Mouse (Mus musculus) left cerebral cortex, adult 2 months (tissue): ENCODE measurements around the gene Gm30083. TPM values are rescaled to one million over a fixed set of nuclear protein-coding genes. Genes with fewer than 3 reads are reported as not detected.

Experiments used
- DNase-seq, 2 experiments: peaks; one replicate each; pipeline ENCODE4 v3.0.0; 2021 to 2022; ENCODE audit warnings: low spot score in 2 of 2, mixed read lengths in 1 of 2; ENCODE audit errors: extremely low spot score in 1 of 2
- H3K27ac ChIP-seq: fragments of 200-600 bp; 2 replicates; pipeline ENCODE4 v1.8.1; 2022
- H3K4me3 ChIP-seq: fragments of 200-600 bp; 2 replicates; pipeline ENCODE4 v1.8.1; 2022
- CTCF ChIP-seq: fragments of 200-600 bp; IDR thresholded peaks from 2 replicates; pipeline ENCODE4 v1.8.1; 2022; ENCODE audit warnings: antibody characterized with exemption, mild to moderate bottlenecking, moderate library complexity
- intact Hi-C: fragments of 180-260 bp; cut with DNase I; formaldehyde crosslinking; loops from one replicate; pipeline ENCODE4 v1.15.1; 2025
- total RNA-seq, 2 experiments: library from RNA; stranded (reverse); gene quantifications; 2 replicates each; pipeline ENCODE4 v1.2.3; 2021

The Gm30083 gene
- total RNA-seq, 2 experiments from 2014 or later = not detected

GRCm38 (mm10) chr14:33993521-33994289 lies 21.3 kb downstream of the Gm30083 start:
- no peak for DNase-seq
- intact Hi-C loops = no loop called here
- TF ChIP-seq CTCF = no peak
- Histone ChIP-seq H3K27ac (no peak overlapping the region), H3K4me3 (no peak overlapping the region)

GRCm38 (mm10) chr14:33993051-33993450 lies 21.9 kb downstream of the Gm30083 start:
- DNase-seq = no peak
- no peak overlapping the region for H3K4me3 ChIP-seq
- no peak for TF ChIP-seq CTCF
- intact Hi-C loops = no loop called here
- no peak overlapping the region for H3K27ac ChIP-seq

- intact Hi-C loops = no loop called here
- DNase-seq = no peak
- no peak for TF ChIP-seq CTCF
- H3K4me3 ChIP-seq = no peak overlapping the region
- H3K27ac ChIP-seq = no peak overlapping the region
Observed at GRCm38 (mm10) chr14:33991971-33992370, 23.0 kb downstream of the Gm30083 start.

GRCm38 (mm10) chr14:33989201-33989600 lies 25.8 kb downstream of the Gm30083 start:
- TF ChIP-seq CTCF = no peak
- intact Hi-C loops = no loop called here
- H3K4me3 ChIP-seq = no peak overlapping the region
- no peak for DNase-seq
- H3K27ac ChIP-seq = no peak overlapping the region

GRCm38 (mm10) chr14:33978604-33979059 lies 36.4 kb downstream of the Gm30083 start, which contains the start of gene Zfp488:
Zfp488 (minus strand) TSS chr14:33978764.
- intact Hi-C loops = no loop called here
- DNase-seq = no peak
- no peak for TF ChIP-seq CTCF
- Histone ChIP-seq H3K4me3 (peak within 1 kb of the TSS; percentile 23), H3K27ac (no peak within 1 kb of the TSS; the same call in 1 of the 2 replicates)

GRCm38 (mm10) chr14:33977748-33978147 lies 37.2 kb downstream of the Gm30083 start:
- H3K27ac ChIP-seq = no peak overlapping the region; the same call in 1 of the 2 replicates
- TF ChIP-seq CTCF = no peak
- peak overlapping the region; percentile 7 for H3K4me3 ChIP-seq
- no peak for DNase-seq
- intact Hi-C loops = no loop called here

- Histone ChIP-seq H3K27ac (no peak overlapping the region), H3K4me3 (no peak overlapping the region)
- intact Hi-C loops = no loop called here
- TF ChIP-seq CTCF = no peak
- no peak for DNase-seq
Observed at GRCm38 (mm10) chr14:33974752-33975151, 40.2 kb downstream of the Gm30083 start.

- intact Hi-C loops = no loop called here
- Histone ChIP-seq H3K27ac (no peak overlapping the region), H3K4me3 (no peak overlapping the region)
- no peak for DNase-seq
- TF ChIP-seq CTCF = no peak; the same call in 1 of the 2 replicates
Observed at GRCm38 (mm10) chr14:33972679-33973078, 42.3 kb downstream of the Gm30083 start.

- TF ChIP-seq CTCF = peak; percentile 20; the same call in 1 of the 2 replicates
- no peak overlapping the region for H3K4me3 ChIP-seq
- intact Hi-C loops = no loop called here
Observed at GRCm38 (mm10) chr14:33965675-33966074, 49.3 kb downstream of the Gm30083 start.

GRCm38 (mm10) chr14:33959341-33959740 lies 55.6 kb downstream of the Gm30083 start:
- TF ChIP-seq CTCF = peak; percentile 87
- no peak overlapping the region for H3K4me3 ChIP-seq
- intact Hi-C loops = no loop called here
- H3K27ac ChIP-seq = no peak overlapping the region
- peak; percentile 30 to 58 for DNase-seq

More at GRCm38 (mm10) chr14:33965675-33966074, 49.3 kb downstream of the Gm30083 start:
- no peak for DNase-seq
- no peak overlapping the region for H3K27ac ChIP-seq

- DNase-seq = no peak
- Histone ChIP-seq H3K27ac (no peak overlapping the region), H3K4me3 (no peak overlapping the region)
- intact Hi-C loops = no loop called here
- TF ChIP-seq CTCF = no peak
Observed at GRCm38 (mm10) chr14:33958841-33959240, 56.1 kb downstream of the Gm30083 start.

- intact Hi-C loops = no loop called here
- H3K4me3 ChIP-seq = no peak overlapping the region
- DNase-seq = no peak
- no peak for TF ChIP-seq CTCF
- H3K27ac ChIP-seq = no peak overlapping the region
Observed at GRCm38 (mm10) chr14:33958186-33958585, 56.8 kb downstream of the Gm30083 start.

- Histone ChIP-seq H3K27ac (no peak overlapping the region), H3K4me3 (no peak overlapping the region)
- no peak for DNase-seq
- peak; percentile 1 for TF ChIP-seq CTCF
- intact Hi-C loops = no loop called here
Observed at GRCm38 (mm10) chr14:33956055-33956454, 58.9 kb downstream of the Gm30083 start.
